Mouse (Mus musculus): ENCODE measurements around the gene Rmdn3. TPM values are rescaled to one million over a fixed set of nuclear protein-coding genes. Genes with fewer than 3 reads are reported as not detected.

The Rmdn3 gene
- total and polyA plus RNA-seq, 3 experiments, result 52.5 to 57.4 TPM; not detected in 1

- no peaks in the 10 kb centered on the region for H3K79me2 ChIP-seq (ENCODE audit: control insufficient read depth, insufficient read depth, low read length, poor library complexity)
- H3K9me3 ChIP-seq (replicated peaks; ENCODE audit: insufficient read depth, low read length), result no peaks in the 10 kb centered on the region
- no peak overlapping the region for H3K4me3 ChIP-seq (ENCODE audit: control insufficient read depth in 1 of 2, insufficient read depth in 1 of 2, low read depth in 2 of 2, low read length in 2 of 2)
- peaks cover 2 to 46% of the 10 kb centered on the region in 2 experiments; a peak in 3 of 4 replicates for H3K36me3 ChIP-seq (ENCODE audit: control insufficient read depth in 1 of 2, insufficient read depth in 2 of 2, low read length in 2 of 2)
- H3K27me3 ChIP-seq (ENCODE audit: control insufficient read depth in 1 of 2, insufficient read depth in 2 of 2, low read length in 2 of 2), result no peaks in the 10 kb centered on the region
- no peak overlapping the region for H3K9ac ChIP-seq (ENCODE audit: control insufficient read depth, low read depth, low read length, poor library complexity, severe bottlenecking)
- TF ChIP-seq GATA1 (IDR thresholded peaks at IDR 0.05; ENCODE audit: low read depth, low read length), result no peak
- TF ChIP-seq SMC3 (IDR thresholded peaks at IDR 0.05; ENCODE audit: low read depth, low read length), result peak; percentile 49
- no peak for TF ChIP-seq EP300 (IDR thresholded peaks at IDR 0.05; ENCODE audit: low read depth in 1 of 2, low read length in 2 of 2)
- peak; percentile 37 for TF ChIP-seq RAD21 (IDR thresholded peaks at IDR 0.05; ENCODE audit: low read depth, low read length)
- TF ChIP-seq MYC (IDR thresholded peaks at IDR 0.05; ENCODE audit: low read depth, low read length), result no peak
- peak; percentile 21 to 51 (median 49); a peak in 4 of 6 replicates for TF ChIP-seq CTCF (IDR thresholded peaks at IDR 0.05 in 2 of 3, conservative IDR thresholded peaks at IDR 0.05 in 1 of 3; ENCODE audit: control insufficient read depth in 1 of 3, insufficient read depth in 1 of 3, low read depth in 2 of 3, low read length in 3 of 3, poor library complexity in 1 of 3, severe bottlenecking in 1 of 3)
- peak; percentile 62 for DNase-seq (ENCODE audit: low read depth, low spot score)
- H3K27ac ChIP-seq (ENCODE audit: control insufficient read depth, low read depth, low read length), result no peak overlapping the region
- H3K4me1 ChIP-seq (ENCODE audit: control insufficient read depth in 1 of 2, insufficient read depth in 2 of 2, low read length in 2 of 2), result no peaks in the 10 kb centered on the region
Observed at GRCm38 (mm10) chr2:119101552-119101951, 55.3 kb downstream of the Rmdn3 start.

Other genes starting within 250 kb of the Rmdn3 start
- 2.1 and 2.2 TPM in 2 replicates for gene Chst14, start 230.5 kb downstream of the Rmdn3 start, total RNA-seq (2012; rRNA removed)
- 1 to 10 TPM in 1 of 2 experiments, not detected in 1; 5.0 TPM for gene Chst14, start 230.5 kb downstream of the Rmdn3 start, polyA plus RNA-seq (2012; ENCODE audit: insufficient read depth in 1 of 2, insufficient read length in 2 of 2, low read depth in 1 of 2, low replicate concordance in 2 of 2, missing spikeins in 1 of 2)
- 14.8 and 18.7 TPM in 2 replicates for gene Ccdc32, start 127.6 kb downstream of the Rmdn3 start, total RNA-seq (2012; rRNA removed)
- 10 to 100 TPM in 1 of 2 experiments, not detected in 1; 15.0 TPM for gene Ccdc32, start 127.6 kb downstream of the Rmdn3 start, polyA plus RNA-seq (2012; ENCODE audit: insufficient read depth in 1 of 2, insufficient read length in 2 of 2, low read depth in 1 of 2, low replicate concordance in 2 of 2, missing spikeins in 1 of 2)
- gene Rpusd2, start 122.2 kb downstream of the Rmdn3 start, total RNA-seq (2012; rRNA removed), result 15.2 and 18.6 TPM in 2 replicates
- 10 to 100 TPM in 1 of 2 experiments, not detected in 1; 15.5 TPM for gene Rpusd2, start 122.2 kb downstream of the Rmdn3 start, polyA plus RNA-seq (2012; ENCODE audit: insufficient read depth in 1 of 2, insufficient read length in 2 of 2, low read depth in 1 of 2, low replicate concordance in 2 of 2, missing spikeins in 1 of 2)
- gene Knl1, start 109.9 kb downstream of the Rmdn3 start, total RNA-seq (2012; rRNA removed), result 23.2 and 31.7 TPM in 2 replicates
- gene Knl1, start 109.9 kb downstream of the Rmdn3 start, polyA plus RNA-seq (2012; ENCODE audit: insufficient read depth in 1 of 2, insufficient read length in 2 of 2, low read depth in 1 of 2, low replicate concordance in 2 of 2, missing spikeins in 1 of 2), result 100 to 1,000 TPM in 1 of 2 experiments, 10 to 100 TPM in 1; 18.6 to 160 TPM
- 23.5 and 24.3 TPM in 2 replicates for gene Rad51, start 44.2 kb downstream of the Rmdn3 start, total RNA-seq (2012; rRNA removed)
- gene Rad51, start 44.2 kb downstream of the Rmdn3 start, polyA plus RNA-seq (2012; ENCODE audit: insufficient read depth in 1 of 2, insufficient read length in 2 of 2, low read depth in 1 of 2, low replicate concordance in 2 of 2, missing spikeins in 1 of 2), result 10 to 100 TPM in 1 of 2 experiments, not detected in 1; 51.8 TPM
- gene Gchfr, start 10.7 kb upstream of the Rmdn3 start, total RNA-seq (2012; rRNA removed), result not detected in 2 replicates
- gene Gchfr, start 10.7 kb upstream of the Rmdn3 start, polyA plus RNA-seq (2012; ENCODE audit: insufficient read depth in 1 of 2, insufficient read length in 2 of 2, low read depth in 1 of 2, low replicate concordance in 2 of 2, missing spikeins in 1 of 2), result not detected
- 0.07 TPM in 1 of 2 replicates, not detected in the other for gene Gm14137, start 17.5 kb upstream of the Rmdn3 start, total RNA-seq (2012; rRNA removed)
- under 1 TPM in 1 of 2 experiments, not detected in 1; 0.71 TPM for gene Gm14137, start 17.5 kb upstream of the Rmdn3 start, polyA plus RNA-seq (2012; ENCODE audit: insufficient read depth in 1 of 2, insufficient read length in 2 of 2, low read depth in 1 of 2, low replicate concordance in 2 of 2, missing spikeins in 1 of 2)
- gene Zfyve19, start 51.6 kb upstream of the Rmdn3 start, total RNA-seq (2012; rRNA removed), result 30.3 and 37.4 TPM in 2 replicates
- 10 to 100 TPM in 1 of 2 experiments, not detected in 1; 52.5 TPM for gene Zfyve19, start 51.6 kb upstream of the Rmdn3 start, polyA plus RNA-seq (2012; ENCODE audit: insufficient read depth in 1 of 2, insufficient read length in 2 of 2, low read depth in 1 of 2, low replicate concordance in 2 of 2, missing spikeins in 1 of 2)
- 13.0 and 14.7 TPM in 2 replicates for gene Dnajc17, start 51.8 kb upstream of the Rmdn3 start, total RNA-seq (2012; rRNA removed)
- gene Dnajc17, start 51.8 kb upstream of the Rmdn3 start, polyA plus RNA-seq (2012; ENCODE audit: insufficient read depth in 1 of 2, insufficient read length in 2 of 2, low read depth in 1 of 2, low replicate concordance in 2 of 2, missing spikeins in 1 of 2), result 10 to 100 TPM in 1 of 2 experiments, not detected in 1; 15.8 TPM
- gene Ppp1r14d, start 72.9 kb upstream of the Rmdn3 start, total RNA-seq (2012; rRNA removed), result not detected in 2 replicates
- gene Ppp1r14d, start 72.9 kb upstream of the Rmdn3 start, polyA plus RNA-seq (2012; ENCODE audit: insufficient read depth in 1 of 2, insufficient read length in 2 of 2, low read depth in 1 of 2, low replicate concordance in 2 of 2, missing spikeins in 1 of 2), result not detected
- gene Spint1, start 80.3 kb upstream of the Rmdn3 start, total RNA-seq (2012; rRNA removed), result not detected in 2 replicates
- gene Spint1, start 80.3 kb upstream of the Rmdn3 start, polyA plus RNA-seq (2012; ENCODE audit: insufficient read depth in 1 of 2, insufficient read length in 2 of 2, low read depth in 1 of 2, low replicate concordance in 2 of 2, missing spikeins in 1 of 2), result not detected
- gene Rhov, start 114.2 kb upstream of the Rmdn3 start, total RNA-seq (2012; rRNA removed), result not detected in 2 replicates
- not detected for gene Rhov, start 114.2 kb upstream of the Rmdn3 start, polyA plus RNA-seq (2012; ENCODE audit: insufficient read depth in 1 of 2, insufficient read length in 2 of 2, low read depth in 1 of 2, low replicate concordance in 2 of 2, missing spikeins in 1 of 2)
- 24.8 and 28.0 TPM in 2 replicates for gene Vps18, start 131.7 kb upstream of the Rmdn3 start, total RNA-seq (2012; rRNA removed)
- 10 to 100 TPM in 1 of 2 experiments, not detected in 1; 30.4 TPM for gene Vps18, start 131.7 kb upstream of the Rmdn3 start, polyA plus RNA-seq (2012; ENCODE audit: insufficient read depth in 1 of 2, insufficient read length in 2 of 2, low read depth in 1 of 2, low replicate concordance in 2 of 2, missing spikeins in 1 of 2)
- 0.16 TPM in 1 of 2 replicates, not detected in the other for gene Dll4, start 168.8 kb upstream of the Rmdn3 start, total RNA-seq (2012; rRNA removed)
- gene Dll4, start 168.8 kb upstream of the Rmdn3 start, polyA plus RNA-seq (2012; ENCODE audit: insufficient read depth in 1 of 2, insufficient read length in 2 of 2, low read depth in 1 of 2, low replicate concordance in 2 of 2, missing spikeins in 1 of 2), result under 1 TPM in 1 of 2 experiments, not detected in 1; 0.18 TPM
- gene Chac1, start 194.2 kb upstream of the Rmdn3 start, total RNA-seq (2012; rRNA removed), result 3.6 and 33.0 TPM in 2 replicates
- 1 to 10 TPM in 1 of 2 experiments, not detected in 1; 6.4 TPM for gene Chac1, start 194.2 kb upstream of the Rmdn3 start, polyA plus RNA-seq (2012; ENCODE audit: insufficient read depth in 1 of 2, insufficient read length in 2 of 2, low read depth in 1 of 2, low replicate concordance in 2 of 2, missing spikeins in 1 of 2)

All from MEL (cell line).